Mouse (Mus musculus) layer of hippocampus, postnatal 36 days (tissue): ENCODE results near the gene Hpcal4. TPM values are rescaled to one million over a fixed set of nuclear protein-coding genes. Genes with fewer than 3 reads are reported as not detected.
A peak's percentile ranks its signal among the peaks of the same experiment; 100 is the strongest.
"Not testable (repeated sequence)": the region's sequence is repeated elsewhere in the genome, so short reads cannot be mapped to it uniquely, and the experiment has no call there.

Experiments used
- DNase-seq, 2 experiments: peaks; one replicate each; pipeline ENCODE4 v3.0.0; 2022
- total RNA-seq, 2 experiments: library from RNA; stranded (reverse); gene quantifications; 2 replicates each; pipeline ENCODE4 v1.2.3; 2021

Gene Hpcal4
- total RNA-seq, result 100 to 1,000 TPM; 495 to 526 TPM

- peak; percentile 43 to 50 for DNase-seq
Observed at GRCm38 (mm10) chr4:123182328-123183238, at the start of gene Hpcal4. TSS of gene Hpcal4 (plus strand) at chr4:123183227.

DNA sequence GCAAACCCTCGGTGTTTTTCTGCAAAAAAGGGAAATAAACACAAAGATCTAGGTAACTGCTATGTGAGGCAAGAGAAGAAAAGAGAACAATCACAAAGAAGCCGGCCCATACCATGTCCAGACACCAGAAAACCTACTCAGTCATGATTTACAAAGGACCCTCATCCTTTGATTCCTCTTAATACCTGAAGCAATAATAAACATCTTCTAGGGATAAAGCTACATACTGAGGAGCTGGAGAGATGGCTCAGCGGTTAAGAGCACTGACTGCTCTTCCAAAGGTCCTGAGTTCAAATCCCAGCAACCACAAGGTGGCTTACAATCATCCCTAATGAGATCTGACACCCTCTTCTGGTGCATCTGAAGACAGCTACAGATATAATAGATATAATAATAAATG, 45.5 kb upstream of the Hpcal4 start:
- DNase-seq, result no peak

DNA sequence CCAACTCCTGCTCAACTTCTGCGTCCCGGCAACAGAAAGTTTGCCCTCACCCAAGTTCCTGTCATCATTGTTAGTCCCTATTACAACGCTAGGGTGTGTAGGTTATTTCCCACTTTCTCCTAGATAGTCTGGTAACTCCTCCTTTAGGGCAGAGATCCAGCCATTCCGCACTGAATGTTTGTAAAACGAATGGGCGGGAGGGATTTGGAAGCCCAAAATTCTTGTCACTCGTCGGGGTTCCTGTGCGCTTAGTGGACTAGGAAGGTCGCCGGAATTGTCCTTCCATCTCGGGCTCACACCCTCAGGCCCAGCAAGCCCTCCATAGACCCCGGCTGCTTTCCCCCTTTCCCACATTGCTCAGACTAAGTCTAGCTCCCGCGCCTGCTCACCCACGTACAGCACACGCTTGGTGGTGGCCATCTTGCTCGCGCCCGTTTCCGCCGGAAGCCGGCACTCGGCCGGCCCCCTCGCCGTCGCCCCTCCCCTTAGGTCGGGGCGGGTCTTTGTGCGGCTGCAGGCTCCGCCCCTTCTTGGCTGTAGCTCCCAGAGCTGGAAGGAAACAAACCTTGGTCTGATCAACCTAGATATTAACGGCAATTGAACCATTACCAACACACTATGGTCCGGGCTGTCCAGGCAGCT, 43.4 kb upstream of the Hpcal4 start, which contains the start of gene Ppie:
Ppie (minus strand) TSS at position 439 of the 642 bp plus-strand sequence.
- DNase-seq, result peak; percentile 64 to 67

- peak in 1 of 2 experiments; percentile 30 for DNase-seq
Observed at GRCm38 (mm10) chr4:123147446-123148150, 35.4 kb upstream of the Hpcal4 start.

DNA sequence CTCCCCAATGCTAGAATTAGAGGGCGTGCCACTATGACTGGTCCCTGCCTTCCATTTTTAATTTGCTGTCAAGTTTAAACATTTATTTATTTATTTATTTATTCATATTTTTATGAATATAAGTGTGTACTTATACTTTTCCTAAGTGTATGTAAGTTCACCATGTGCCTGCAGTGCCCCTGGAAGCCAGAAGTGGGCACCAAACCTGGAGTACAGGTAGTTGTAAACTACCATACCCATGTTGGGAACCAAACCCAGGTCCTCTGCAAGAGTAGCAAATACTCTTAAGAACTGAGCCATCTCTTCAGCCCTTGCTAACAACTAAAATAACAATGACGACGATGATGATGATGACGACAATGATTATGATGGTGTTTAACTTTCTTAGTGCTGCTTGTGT, 31.0 kb upstream of the Hpcal4 start:
- DNase-seq, result no peak

GRCm38 (mm10) chr4:123152976-123153375, 30.1 kb upstream of the Hpcal4 start:
- peak; percentile 56 to 57 for DNase-seq

DNA sequence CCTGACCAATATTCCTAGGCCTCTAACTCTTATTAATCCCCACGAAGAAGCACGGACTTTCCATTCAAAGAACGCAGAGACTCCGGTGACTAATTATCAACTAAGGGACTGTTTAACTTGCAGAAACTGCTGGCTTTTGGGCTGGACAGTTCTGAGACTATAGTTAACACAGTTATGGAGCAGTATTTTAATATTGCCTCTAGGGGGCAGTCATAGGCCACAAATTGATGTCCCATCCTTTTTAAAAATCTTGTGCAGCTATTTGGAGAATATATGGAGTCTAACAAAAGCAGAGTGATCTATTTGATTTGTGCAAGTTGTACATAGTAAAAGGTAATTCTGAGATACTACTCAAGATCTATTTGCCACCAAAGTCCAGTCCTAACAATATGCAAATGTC, 28.0 kb upstream of the Hpcal4 start:
- no peak for DNase-seq

GRCm38 (mm10) chr4:123155427-123155826, 27.6 kb upstream of the Hpcal4 start:
- no peak for DNase-seq

DNA sequence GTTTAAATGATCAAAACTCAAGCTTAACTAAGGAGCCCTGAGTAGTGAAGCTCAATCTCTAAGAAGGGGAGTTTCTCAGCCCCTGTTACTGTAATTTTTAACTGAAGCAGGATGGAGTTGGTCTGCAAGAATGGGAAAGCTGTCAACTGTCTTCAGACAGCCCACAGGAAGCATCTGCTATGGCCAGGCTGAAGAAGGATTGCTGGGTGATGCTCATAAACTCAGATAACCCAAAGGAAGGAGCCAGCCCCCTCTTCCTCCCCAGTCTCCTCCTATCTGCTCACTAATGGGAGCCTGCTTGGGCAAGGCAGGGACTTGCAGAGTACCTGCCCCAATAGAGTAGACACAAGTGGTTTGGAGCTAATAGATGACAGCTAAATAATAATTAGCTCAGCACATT, 27.2 kb upstream of the Hpcal4 start:
- no peak for DNase-seq

- DNase-seq, result no peak
Observed at GRCm38 (mm10) chr4:123160571-123160970, 22.5 kb upstream of the Hpcal4 start.

DNA sequence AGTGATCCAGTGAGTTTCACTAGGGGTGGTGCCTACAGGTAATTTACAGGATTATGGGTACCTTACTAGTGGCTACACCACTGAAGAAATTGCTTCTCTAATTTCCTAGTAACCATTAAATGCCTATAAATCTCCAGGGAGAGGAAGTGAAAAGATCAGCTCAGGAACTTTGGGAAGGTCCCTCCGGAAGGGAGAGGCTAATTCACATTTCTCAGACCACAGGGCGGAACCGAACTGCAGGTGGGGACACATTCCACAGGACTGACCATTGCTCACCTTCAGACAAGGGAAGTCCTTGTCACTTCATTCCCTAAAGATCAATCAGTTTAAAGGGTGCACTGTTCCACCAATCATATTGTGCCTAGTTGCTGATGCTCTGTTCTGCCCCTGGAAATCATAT, 21.8 kb upstream of the Hpcal4 start:
- not testable (repeated sequence) for DNase-seq

DNA sequence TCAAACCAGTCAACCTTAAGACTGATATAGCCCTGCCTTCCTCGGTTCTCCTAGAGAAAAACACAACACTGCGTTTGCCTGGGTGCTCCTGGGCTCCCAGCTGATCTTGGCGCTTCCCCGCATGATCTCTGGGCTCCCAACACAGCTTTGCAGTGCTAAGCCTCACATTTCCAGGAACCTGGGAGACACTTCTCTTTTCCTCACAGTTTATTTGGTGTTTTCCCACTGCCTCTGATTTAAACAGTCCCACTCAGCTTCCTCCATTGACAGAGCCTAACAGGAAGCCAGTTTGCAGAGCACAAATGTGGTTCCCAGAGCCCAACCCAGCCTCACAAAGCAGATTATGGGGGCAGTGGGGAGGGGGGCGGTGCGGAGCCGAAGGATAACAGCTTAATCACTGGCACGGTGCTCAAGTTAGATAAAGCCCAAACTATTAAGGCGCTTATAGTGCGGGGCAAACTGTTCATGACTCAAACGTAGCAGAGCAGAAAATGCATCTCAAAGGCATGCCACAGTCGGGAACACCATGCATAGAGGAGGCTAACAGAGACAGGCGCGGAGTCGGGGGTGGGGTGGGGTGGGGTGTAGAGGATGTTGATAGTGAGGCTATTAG, 20.6 kb upstream of the Hpcal4 start:
- DNase-seq, result no peak

DNA sequence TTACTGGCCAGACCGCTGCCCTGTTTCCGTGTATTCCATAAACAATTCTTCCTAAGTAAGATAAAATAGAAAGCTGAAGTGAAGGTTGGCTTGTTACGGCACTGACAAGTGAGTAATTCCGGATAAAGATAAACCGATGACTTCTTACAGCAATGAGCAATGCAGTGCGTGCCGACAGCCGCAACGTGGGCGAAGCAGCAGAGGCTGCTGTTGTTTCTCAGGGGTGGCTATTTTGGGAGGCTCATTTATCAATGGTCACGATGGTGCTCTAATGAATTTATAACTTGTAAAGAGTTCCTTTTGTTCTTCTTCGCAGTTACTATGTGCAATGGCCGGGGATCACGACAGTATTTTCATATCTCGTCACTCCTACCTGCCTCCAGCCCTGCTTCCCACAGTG, 18.9 kb upstream of the Hpcal4 start:
- peak; percentile 45 to 67 for DNase-seq

DNA sequence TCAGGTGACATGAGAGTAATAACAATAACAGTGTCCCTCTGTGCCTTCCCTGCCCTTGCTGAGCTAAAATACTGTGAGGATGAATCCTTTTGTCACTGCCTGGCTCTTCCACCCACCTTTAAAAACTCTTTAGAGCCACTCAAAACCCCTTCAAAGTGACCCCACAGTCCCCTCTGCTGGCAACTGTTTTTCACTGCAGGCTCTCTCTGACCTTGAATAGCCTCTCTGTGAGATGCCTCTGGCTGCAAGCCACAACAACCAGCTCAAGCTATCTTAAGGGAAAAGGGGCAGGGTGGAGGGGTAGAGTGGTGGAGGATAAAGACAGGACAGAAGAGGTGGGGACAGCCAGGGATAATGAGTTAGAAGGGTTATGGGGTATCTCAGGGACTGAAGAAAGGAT, 11.2 kb upstream of the Hpcal4 start:
- no peak for DNase-seq

GRCm38 (mm10) chr4:123183239-123184056, 421 bp downstream of the Hpcal4 start:
- DNase-seq, result peak; percentile 89 to 91

DNA sequence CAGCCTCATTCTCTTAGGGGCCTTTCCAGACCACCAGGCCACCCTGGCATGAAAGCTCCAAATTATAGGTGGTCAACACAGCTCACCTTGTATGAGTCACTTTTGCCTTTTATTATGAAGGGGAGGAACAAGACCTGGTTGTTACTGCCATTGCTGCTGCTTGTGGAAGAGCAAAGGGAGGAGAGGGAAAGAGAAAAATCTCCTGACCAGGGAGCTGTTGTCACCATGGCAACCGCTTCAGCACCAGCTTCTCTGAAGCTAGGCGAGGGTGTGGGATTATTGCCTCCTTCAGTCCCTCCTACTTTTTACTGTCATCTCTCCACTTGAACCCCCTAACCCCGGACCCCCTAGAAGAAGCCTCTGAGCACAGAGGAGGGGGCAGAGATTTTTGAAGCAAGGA, 1.8 kb downstream of the Hpcal4 start:
- no peak for DNase-seq

DNA sequence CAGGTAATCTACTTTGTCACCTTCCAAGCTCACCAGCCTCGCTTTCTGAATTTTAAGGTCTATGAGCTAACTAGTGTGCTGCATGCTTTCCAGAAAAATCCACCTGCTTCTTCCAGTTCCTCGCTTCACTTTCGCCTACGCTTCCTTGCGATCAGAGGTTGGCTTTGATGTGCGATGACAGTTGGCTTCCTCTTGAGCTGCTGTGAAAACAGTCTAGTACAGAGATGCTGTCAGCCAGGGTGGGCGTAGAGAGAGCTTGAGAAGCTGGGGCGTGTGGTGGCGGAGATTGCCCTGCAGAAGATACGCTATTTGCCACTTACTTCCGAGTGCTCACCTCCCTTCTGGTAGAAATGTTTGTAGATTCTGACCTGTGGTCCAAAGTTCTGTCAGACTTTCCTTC, 9.3 kb downstream of the Hpcal4 start:
- DNase-seq, result peak in 1 of 2 experiments; percentile 34

DNA sequence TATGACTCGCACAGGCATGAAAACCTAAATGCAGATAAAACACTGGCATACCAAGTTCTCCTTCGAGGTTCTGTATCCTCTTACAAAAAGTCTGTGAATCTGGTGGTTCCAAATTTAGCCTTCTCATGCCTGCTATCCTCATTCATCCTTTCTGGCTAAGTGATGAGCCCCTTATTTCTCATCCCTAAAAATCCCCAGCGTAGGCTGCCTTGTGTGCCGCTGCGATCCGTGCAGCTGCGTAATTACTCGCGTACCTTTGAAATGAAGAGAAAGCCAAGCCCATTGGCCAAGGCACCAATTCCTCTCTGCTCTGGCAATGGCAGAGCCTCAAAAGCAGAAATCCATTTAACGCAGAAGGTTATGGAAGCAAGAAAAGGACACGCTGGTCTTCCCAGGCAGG, 10.8 kb downstream of the Hpcal4 start:
- DNase-seq, result no peak

DNA sequence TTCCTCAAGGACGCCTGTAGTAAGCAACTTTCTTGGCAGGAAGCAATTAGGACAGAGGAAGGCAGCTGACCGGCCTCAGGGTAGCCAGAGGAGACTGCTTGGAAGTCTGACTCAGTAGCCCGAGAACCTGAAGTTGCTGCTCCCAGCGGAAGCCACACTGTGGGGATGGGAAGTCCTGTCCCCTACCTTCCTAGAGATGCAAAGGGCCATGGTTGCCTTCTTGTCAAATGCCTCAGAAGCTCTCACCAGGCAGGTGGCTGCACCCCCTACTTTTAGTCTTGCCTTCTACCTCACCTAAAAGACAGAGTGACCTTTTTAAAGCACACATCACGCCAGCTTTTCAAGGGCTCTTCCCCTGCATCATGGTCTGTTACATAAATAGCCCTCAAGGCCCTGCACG, 13.7 kb downstream of the Hpcal4 start:
- no peak for DNase-seq

DNA sequence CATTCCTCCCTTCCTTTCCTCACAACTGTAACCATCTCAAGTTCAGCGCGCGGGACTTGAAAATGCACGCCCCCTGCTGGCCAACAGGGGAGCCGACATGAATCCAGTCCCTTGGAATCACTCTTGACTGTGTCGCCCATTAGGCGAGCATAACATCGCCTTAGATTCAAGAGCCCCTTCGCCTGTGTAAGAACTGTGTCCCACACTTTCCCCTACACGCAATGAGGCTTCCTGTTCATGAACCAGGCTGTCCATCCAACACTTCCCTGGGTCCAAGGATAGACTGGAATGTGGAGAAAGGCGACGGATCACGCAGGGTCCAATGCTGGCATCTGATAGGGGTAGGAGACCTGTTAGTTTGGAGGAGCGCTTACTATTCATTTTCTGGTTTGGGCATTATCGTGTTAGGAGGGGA, 17.8 kb downstream of the Hpcal4 start:
- DNase-seq, result peak; percentile 69 to 70
